Mouse (Mus musculus): ENCODE results near the gene Klf15.

Klf15 gene

DNA sequence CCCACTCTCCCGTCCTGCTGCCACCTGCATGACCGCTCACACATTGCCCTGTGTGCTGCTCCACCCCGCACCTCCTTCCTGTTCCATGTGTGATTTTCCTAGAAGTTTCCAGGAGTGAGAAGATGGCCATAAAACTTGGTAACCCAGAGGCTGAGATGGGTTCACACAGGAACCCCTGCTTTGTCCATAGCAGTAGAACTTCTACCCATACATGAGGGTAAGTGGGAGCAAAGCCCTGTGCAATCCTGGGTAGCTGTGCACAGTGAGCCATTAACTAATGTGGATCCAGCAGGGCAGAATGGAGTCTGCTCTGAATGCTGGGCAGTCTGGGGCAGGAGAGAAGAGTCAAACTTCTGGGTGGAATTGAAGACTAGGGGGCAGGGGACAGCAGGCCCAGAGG is 32.2 kb downstream of the Klf15 start:
- DNase-seq = no peak

DNA sequence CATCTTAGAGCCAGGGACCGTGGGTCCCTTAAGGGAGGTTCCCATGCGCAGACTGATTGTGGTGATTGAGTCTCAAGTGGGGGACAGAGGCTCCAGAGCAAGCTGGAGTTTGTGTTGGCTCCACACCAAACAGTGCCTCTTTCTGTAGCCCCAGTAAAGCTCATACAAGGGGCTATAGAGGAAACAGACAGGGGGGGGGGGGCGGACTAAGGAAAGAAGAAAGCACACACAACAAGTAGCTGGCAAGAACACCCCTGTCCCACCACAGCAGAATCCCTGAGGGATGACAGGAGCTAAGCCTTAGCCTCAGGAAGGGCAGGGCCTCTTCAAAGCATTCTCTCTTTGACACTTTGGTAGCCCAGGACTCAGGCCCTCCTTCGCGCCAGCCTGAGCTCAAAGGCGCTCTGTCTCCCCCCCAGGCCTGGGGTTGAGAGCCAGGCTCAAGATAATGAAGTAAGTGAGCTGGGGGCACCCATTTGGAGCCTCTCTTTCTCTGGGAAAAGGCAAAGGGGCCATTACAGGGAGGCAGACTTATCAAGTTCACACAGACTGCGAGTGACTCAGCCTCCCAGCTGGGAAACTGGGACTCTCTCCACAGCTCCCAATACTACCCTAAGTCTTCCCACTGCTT is 33.0 kb downstream of the Klf15 start:
- no peak for DNase-seq

DNA sequence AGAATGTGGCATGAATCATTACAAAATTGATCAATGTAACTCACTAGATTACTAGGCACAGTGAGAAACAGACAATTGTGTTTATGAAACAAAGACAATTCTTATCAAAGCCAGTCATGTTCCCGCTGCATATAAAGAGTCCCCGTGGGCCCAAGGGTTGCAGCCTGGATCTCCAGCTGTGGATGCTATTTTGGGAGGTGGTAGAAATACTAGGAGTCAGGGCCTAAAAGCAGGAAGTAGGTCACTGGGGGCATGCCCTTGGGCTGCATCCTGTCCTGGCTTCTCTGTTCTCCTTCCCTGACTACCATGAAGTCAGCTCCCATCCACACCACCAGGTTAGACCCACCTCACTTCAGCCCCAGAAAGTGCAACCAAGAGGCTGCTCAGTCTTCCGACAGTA is 33.8 kb downstream of the Klf15 start:
- no peak for DNase-seq

DNA sequence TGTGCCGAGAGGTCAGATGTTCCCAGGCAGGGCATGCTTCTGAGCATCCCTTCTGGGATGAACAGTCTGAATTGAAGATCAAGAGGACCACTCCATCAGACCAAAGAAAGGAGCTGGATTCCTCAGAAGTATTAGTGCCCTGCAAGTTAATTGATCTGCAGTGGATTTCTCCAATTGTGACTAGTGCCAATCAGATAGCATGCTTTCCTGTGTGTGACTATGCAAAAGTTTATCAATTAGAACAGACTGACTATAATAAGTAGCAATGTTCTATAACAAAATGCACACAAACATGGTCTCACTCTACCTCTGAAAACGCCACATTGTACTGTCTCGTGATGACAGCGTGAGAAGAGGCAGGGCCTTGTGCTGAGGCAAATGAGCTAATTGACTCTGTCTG is 37.1 kb downstream of the Klf15 start:
- no peak for DNase-seq

DNA sequence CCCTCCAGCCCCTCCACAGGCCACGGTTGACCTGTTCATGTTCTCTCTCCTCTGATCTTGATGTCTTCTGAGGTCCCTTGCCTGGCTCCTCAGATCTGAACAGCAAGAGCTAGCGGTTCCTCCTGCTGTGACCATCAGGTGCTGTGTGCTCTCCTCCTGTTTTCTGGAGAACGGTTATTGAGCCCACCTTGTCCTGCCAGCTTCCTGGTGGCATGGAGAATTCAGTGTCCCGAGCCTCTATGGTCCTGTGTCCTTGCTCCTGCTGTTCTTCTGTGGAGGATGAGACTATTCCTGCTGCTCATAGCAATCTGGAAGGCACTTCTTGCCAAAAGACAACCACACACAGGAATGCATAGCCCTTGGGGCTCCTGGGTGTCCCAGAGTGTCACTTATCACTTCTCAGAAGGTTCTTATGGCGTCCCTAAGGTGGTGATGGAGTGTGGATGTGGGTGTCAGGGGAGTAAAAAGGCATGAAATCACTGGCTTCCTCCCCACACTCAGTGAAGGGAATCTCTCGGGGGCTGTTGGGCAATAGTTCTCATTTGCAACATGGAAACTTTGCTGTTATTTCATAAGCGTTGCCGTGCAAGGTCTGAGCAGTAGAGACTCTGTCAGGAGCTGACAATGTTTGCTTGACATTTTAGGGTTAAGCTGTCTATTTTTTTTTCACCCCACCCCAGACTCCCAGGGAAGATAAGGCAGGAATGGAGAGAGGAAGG is 39.0 kb downstream of the Klf15 start:
- DNase-seq = no peak

DNA sequence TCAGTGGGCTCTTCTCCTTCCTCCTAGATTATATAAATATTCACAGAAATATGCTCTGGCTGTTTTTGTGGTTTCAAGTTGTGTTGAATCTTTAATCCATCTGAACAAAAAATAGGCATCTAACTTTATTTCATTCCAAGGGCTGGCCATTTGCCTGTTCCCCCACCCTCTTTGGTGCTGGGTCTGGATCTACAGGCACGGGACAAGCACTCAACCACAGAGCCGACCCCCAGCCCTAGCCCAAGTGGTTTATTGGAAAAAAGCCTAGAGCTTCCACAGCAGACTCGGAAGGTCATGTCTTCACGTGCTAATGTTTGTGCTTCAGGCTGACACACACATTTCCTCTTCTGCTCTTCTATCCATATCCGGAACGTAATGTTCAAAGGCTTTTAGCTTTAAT is 43.5 kb downstream of the Klf15 start:
- peak; percentile 51 to 75 for DNase-seq

DNA sequence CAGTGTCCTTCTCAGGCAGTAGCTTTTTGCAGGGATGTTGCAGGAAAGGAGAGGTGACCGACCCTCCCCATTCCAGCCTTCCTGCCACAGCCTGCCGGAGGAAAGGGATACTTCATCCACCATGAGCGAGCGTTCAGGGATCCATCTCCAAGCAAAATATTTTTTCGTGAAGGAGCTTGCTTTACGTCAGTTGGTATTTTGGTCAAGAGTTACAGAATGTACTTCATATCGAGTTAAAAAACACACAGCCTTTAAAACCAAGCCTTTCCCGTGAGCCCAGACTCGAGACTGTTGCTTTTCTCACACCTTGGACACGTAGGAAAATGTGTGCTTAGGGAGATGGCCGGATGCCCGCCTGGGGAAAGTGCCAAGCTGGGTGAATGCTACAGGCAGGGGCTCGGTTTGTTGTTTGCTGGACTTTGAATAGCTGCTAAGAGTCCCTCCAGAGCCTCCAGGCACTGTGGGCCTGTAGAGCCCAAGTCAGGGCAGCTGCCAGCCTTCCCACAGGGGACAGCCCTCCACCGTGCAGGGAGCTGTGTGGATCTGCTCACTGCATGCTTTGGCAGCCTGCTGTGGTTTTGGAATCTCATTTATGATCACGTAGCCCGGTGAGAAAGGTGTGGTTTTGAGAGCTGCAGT is 44.4 kb downstream of the Klf15 start:
- peak; percentile 90 to 94 for DNase-seq

DNA sequence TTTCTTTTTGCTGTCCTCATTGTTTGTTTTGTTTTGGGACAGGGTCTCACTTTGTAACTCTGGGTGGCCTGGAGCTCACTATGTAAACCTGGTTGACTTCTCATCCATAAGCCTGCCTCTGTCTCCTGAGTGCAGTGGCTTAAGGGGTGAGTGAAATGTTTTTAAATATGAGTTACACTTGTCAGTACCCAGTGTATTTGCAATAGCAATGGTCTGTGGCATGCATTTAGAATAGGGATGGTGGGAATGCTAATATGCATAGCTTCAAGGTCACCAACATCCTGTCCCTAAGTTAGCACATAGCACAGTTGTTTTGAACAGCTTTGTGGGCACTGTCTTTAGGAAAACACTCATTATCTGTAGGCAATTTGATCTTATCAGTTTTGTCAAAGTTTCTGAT is 45.1 kb downstream of the Klf15 start:
- DNase-seq = no peak

DNA sequence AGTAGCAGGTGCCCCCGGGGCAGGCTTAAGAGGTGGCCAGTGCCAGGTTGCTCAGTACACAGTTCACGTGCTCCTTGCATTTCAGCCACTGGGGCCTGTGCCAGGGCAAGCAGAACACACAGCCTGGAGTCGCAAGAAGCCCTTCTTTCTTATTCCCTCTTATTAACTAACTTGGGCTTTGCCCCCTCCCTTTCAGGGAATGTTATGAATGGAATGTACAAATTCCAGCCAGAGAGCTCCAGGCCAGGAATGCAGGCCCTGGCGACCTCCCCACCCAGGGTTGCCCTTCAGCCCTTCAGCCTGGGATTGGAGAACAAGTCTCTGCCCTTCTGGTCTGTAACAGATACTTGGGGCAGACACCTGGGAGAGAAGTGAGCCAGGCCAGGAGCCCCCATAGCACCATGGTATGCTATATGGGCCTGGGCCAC is 45.8 kb downstream of the Klf15 start:
- peak; percentile 72 to 92 for DNase-seq

DNA sequence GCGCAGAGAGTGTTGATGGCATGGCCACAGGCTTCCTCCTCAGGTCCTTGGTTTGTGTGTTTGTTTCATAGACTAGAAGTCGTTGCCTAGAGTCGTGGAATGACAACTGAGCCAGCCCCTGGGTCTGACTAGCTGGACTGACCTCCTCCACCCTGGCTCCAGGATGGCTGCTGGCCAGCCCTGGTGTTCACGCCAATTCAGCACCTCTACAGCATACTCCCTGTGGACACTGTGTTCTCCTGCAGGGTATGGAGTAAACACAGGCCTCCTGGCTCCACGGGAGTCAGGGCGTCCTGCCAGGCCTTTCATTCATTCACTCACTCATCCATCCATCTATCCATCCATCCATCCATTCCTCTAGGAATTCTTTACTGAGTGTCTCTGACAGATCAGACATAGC is 46.7 kb downstream of the Klf15 start:
- peak; percentile 66 to 87 for DNase-seq

DNA sequence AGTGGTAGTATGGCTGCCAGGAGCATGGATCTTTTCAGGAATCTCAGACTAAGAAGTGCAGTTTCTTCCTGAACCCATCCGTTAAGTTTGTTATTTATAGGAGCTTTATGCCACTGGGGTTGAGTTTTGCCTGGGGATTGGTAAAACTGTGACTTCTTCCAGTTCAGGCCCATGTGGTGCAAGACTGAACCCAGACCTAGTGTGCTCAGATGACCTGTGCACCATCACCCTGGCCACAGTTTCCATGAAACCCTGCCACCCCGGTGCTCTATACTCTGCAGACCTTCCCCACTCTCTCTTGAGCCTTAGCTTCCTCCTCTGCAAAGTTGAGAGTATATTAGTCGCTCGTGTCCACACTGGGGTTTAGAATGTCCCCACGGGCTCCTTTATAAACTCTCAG is 50.0 kb downstream of the Klf15 start:
- no peak for DNase-seq

DNA sequence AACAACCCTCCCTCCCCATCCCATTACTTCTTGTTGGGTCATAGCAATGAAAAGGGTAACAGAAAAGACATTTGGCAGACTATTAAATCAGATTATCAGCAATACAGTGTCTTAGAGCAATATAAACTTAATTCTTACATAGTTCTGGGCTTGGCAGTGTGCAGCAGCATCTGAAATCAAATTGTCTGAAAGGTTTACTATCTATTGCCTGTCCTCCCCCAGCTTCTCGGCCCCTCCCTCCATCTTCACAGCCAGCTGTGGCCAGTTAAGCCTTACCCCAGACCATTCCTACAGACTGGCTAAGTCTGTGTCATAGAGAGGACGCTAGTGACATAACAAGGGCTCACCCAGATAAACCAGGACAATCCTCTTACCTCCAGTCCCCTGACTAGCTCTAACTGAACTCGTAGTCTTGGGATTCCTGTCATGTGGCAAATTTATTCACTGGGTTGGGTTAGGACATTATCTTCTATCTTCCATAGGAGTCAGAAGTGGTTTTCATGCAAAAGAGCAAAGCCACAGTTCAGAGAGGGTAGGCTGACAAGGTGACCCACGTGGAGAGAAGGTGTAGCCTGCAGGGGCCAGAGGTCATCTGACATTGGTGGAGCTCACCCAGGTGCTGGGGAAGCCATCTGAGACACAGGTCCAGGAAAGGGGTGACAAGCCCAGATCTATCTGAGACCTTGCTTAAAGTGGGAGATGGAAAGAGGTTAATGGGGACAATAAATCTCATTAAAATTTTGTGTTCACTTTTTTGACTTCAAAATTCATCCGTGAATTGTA is 50.9 kb downstream of the Klf15 start:
- no peak for DNase-seq

DNA sequence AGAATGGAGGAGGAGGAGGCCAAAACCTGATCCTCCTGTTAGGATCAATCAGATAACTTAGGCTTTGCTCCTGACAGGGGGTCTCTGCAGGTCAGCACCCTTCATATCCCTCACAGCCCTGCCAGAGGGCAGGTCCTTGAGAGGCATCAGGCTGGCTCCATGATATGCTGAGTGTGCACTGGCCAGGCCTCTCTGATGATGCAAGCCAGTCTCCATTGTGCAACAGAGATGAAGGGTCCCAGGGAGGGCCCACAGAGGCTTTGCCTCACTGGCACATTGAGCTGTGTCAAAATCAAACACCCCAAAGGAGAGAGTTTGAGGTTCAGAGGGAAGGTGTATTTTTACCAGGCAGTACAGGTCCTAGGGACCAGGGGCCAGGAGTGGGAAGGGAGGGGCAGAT is 52.0 kb downstream of the Klf15 start:
- peak; percentile 30 to 62 for DNase-seq

DNA sequence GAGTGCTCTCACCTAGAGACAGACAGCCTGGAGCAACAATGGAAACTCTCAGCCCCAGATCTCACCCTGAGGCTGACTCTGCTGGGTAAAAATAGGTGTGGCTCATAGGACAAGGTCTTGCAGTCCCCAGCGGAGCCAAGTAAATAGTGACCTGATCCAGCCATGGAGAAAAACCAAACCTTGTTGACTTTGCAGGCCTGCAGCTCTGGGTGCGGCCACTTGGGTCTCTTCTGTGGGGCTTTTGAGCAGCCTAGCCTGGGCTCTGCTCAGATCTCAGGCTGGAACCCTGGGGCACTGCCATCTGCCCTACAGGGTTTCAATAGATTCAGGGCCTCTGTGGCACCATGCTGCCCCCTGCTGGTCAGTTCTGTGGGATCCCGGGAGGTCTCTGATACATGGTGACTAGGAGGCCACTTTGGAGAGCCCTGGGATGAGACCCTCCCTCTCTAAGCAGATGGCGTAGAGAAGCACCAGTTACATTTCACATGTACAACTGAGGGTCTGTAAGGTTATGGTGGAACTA is 52.6 kb downstream of the Klf15 start:
- DNase-seq = peak; percentile 83 to 87

DNA sequence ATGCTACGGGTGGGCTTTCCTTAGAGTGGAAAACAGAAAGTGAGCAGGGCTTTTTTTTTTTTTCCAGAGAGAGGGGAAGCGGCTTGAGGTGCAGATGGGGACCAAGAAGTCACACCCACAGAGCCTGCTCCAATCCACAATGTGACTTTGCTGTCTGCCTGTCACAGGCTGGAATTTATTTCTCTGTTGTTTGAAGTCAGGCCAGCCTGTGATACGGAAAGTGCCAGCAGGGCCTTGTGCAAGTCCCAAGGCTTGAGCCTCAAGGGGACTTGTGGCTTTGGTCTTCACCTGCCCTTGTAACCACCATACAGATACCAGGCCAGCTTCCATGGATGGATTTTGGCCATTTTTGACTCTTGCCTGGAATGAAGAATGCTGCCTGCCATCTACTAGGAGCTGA is 56.5 kb downstream of the Klf15 start:
- no peak for DNase-seq

DNA sequence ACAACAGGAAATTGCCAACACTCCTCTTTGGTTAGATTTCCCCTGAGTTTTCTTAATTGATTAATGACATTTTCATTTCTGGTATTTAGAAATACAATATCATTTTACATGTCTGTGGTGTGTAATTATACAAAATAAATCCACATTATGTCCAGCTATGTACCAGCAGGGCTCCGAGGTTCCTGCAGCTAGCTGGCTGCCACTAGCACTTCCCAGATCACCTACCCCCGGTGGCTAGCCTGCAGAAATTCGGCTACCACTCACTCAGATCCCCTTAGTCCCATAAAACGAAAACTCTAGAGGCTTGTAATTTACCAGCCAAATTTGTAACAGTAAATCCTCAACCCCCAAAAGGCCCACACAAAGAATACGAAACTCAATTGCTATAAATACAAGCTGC is 57.0 kb downstream of the Klf15 start:
- DNase-seq = no peak

All from lung, postnatal 4 days (tissue).